Mouse (Mus musculus) testis, adult 2 months (tissue): ENCODE results near the gene Mrpl20. TPM values are rescaled to one million over a fixed set of nuclear protein-coding genes. Genes with fewer than 3 reads are reported as not detected.

Source experiments
- H3K27ac ChIP-seq: fragments of 200-500 bp; 2 replicates; pipeline ENCODE4 v1.5.1; 2012; ENCODE audit warnings: low read depth, low read length; ENCODE audit not compliant: control insufficient read depth, insufficient read depth
- H3K27me3 ChIP-seq: fragments of 200-500 bp; 2 replicates; pipeline ENCODE4 v1.6.1; 2012; ENCODE audit warnings: mild to moderate bottlenecking, low read length, moderate library complexity; ENCODE audit not compliant: control insufficient read depth, insufficient read depth
- H3K36me3 ChIP-seq: fragments of 200-500 bp; 2 replicates; pipeline ENCODE4 v1.6.1; 2012; ENCODE audit warnings: mild to moderate bottlenecking, low read length; ENCODE audit not compliant: control insufficient read depth, insufficient read depth
- H3K4me1 ChIP-seq: fragments of 200-500 bp; 2 replicates; pipeline ENCODE4 v1.6.1; 2012; ENCODE audit warnings: low read length; ENCODE audit not compliant: control insufficient read depth, insufficient read depth
- H3K4me3 ChIP-seq: fragments of 200-500 bp; 2 replicates; pipeline ENCODE4 v1.5.1; 2012; ENCODE audit warnings: low read depth, mild to moderate bottlenecking, low read length, moderate library complexity, mixed read lengths; ENCODE audit not compliant: control insufficient read depth
- CTCF ChIP-seq: fragments of 200-500 bp; IDR thresholded peaks from 2 replicates; pipeline ENCODE4 v1.5.1; 2012; ENCODE audit warnings: low read depth, mild to moderate bottlenecking, inconsistent platforms, low read length, moderate library complexity; ENCODE audit not compliant: control insufficient read depth, insufficient read depth, insufficient replicate concordance
- POLR2A ChIP-seq: fragments of 200-500 bp; IDR thresholded peaks from 2 replicates; pipeline ENCODE4 v1.6.1; 2012; ENCODE audit warnings: low read depth, mild to moderate bottlenecking, inconsistent platforms, low read length, moderate library complexity; ENCODE audit not compliant: control insufficient read depth
- polyA plus RNA-seq: library from polyadenylated mRNA; depleted of rRNA; stranded (reverse); fragments of >200 nt; gene quantifications from 2 replicates; pipeline ENCODE4 v1.2.3, GENCODE M21; 2012

Gene Mrpl20
- polyA plus RNA-seq, 1 experiment: 134 TPM

DNA sequence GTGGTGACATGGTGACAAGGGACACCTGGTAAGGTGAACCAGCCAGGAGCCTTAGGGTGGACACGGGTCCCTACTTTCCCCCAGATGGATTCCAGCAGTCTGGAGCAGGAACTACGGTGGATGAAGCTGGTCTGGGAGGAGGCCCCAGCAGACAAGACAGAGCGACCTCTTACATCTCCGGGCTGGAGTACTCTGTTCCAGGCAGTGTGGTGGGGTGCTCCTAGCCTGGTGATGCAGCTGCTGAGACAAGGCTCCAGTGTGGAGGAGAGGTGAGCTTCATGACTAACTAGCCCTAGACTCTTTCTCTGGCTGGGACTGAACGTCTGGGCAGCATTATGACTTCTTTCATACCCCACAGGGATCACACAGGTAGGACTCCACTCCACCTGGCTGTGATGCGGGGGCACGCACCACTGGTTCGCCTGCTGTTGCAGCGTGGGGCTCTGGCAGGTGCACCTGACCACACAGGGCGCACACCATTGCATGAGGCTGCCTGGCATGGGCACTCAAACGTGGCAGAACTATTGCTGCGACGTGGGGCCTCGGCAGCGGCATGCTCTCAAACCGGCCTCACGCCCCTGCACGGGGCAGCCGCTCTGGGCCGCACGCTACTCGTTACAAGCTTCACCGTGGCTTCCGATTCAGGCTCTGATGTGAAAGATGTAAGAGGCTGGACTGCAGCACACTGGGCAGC, 11.3 kb upstream of the Mrpl20 start:
- TF ChIP-seq POLR2A (no peak), CTCF (no peak)
- H3K27me3 ChIP-seq: no peaks in the 10 kb centered on the region
- H3K27ac ChIP-seq: no peak overlapping the region
- no peak overlapping the region for H3K4me3 ChIP-seq
- H3K36me3 ChIP-seq: no peaks in the 10 kb centered on the region
- no peaks in the 10 kb centered on the region; the same call in 1 of the 2 replicates for H3K4me1 ChIP-seq

DNA sequence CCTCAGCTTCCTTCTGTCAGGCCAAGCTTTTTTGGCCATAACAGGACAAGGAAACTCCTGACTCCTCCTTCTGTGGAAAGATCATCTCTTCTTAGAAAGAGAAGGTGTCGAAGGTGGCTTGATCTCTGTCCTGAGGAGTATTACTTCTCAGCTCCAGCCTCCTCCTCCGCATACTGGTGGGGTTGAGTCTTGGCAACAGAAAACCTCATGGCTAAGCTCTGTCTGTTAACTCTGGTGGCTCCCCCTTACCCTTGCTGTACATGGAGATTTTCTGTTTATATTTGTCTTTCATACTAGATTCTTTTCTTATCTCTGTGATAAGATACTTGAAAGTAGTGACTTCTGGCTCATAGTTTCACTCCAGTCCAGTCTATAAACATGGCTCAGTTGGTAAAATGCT, 8.9 kb upstream of the Mrpl20 start:
- Histone ChIP-seq H3K27me3 (no peaks in the 10 kb centered on the region), H3K4me3 (no peak overlapping the region), H3K36me3 (no peaks in the 10 kb centered on the region), H3K27ac (no peak overlapping the region), H3K4me1 (no peaks in the 10 kb centered on the region; the same call in 1 of the 2 replicates)
- TF ChIP-seq POLR2A: no peak

DNA sequence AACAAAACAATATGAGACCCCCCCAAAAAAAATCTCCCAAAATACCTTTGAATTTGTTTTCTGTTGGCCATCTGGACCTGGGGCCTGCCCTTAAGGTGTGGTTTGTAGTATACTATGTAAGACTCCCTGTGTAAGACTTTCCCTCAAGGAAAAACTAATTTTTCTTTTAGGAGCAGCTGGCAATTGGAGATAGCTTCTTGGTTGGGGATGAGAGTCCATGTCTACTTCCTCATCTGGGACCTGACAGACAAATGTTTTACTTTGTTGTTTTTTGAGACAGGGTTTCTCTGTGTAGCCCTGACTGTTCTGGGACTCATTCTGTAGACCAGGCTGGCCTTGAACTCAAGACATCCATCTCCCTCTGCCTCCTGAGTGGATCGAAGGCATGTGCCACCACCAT, 603 bp upstream of the Mrpl20 start:
- Histone ChIP-seq H3K4me3 (peak overlapping the region; percentile 96), H3K36me3 (peaks cover 4% of the 10 kb centered on the region; the same call in 1 of the 2 replicates), H3K27ac (no peak overlapping the region), H3K27me3 (no peaks in the 10 kb centered on the region), H3K4me1 (peaks cover 7% of the 10 kb centered on the region)
- TF ChIP-seq CTCF (no peak), POLR2A (no peak)

DNA sequence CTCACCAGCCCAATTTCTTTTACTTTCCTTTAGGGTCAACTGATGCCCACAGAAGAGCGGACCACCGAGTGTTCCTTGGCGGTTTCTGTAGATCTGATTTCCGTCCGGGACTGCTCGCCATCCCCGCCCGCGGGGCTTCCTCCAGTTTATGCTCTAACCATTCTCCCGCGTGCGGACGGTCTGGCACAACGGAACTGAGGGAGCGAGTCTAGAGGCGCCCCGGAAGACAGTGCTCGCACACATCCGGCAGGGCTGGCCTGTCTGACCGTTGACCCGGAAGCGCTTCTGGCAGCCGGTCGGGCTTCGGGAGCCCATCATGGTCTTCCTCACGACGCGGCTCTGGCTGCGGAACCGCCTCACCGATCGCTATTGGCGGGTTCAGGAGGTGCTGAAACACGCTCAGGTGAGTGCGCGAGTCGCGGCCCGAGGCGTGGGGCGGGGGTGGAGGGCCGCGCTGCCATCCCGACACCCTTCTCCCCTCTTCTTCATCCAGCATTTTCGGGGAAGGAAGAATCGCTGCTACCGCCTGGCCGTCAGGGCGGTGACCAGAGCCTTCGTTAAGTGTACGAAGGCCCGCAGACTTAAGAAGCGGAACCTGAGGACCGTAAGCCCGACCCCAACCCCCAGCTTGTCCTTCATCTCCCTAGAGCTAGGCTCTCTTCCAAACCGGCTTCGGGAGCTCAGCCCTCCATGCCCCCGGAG, 813 bp downstream of the Mrpl20 start:
- Histone ChIP-seq H3K27ac (peak overlapping the region; percentile 83), H3K4me1 (peaks cover 7% of the 10 kb centered on the region), H3K27me3 (no peaks in the 10 kb centered on the region), H3K36me3 (peaks cover 4% of the 10 kb centered on the region), H3K4me3 (peak overlapping the region; percentile 96)
- TF ChIP-seq POLR2A (peak; percentile 79), CTCF (no peak)

DNA sequence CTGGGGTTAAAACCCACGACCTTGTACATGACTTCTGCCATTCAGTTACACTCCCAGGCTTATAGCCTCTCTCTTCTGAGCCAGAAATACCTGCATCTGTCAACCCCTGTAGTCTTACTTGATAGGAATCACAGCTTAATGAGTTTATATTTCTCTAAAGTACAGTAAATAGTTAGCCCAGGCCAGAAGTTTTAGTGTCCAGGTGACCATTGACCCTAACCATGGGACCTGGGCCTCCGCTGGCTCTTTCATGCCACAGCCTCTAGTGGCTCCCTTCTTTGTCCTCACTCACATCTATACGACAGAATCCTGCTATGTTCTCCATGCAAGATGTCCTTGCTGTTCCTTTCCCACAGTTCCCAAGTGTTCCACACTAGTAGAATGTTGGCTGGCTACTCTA, 5.2 kb downstream of the Mrpl20 start:
- TF ChIP-seq CTCF (no peak), POLR2A (no peak)
- H3K27me3 ChIP-seq: no peaks in the 10 kb centered on the region
- H3K4me1 ChIP-seq: peaks cover 8% of the 10 kb centered on the region
- no peak overlapping the region for H3K27ac ChIP-seq
- H3K4me3 ChIP-seq: no peak overlapping the region
- H3K36me3 ChIP-seq: peaks cover 10% of the 10 kb centered on the region

DNA sequence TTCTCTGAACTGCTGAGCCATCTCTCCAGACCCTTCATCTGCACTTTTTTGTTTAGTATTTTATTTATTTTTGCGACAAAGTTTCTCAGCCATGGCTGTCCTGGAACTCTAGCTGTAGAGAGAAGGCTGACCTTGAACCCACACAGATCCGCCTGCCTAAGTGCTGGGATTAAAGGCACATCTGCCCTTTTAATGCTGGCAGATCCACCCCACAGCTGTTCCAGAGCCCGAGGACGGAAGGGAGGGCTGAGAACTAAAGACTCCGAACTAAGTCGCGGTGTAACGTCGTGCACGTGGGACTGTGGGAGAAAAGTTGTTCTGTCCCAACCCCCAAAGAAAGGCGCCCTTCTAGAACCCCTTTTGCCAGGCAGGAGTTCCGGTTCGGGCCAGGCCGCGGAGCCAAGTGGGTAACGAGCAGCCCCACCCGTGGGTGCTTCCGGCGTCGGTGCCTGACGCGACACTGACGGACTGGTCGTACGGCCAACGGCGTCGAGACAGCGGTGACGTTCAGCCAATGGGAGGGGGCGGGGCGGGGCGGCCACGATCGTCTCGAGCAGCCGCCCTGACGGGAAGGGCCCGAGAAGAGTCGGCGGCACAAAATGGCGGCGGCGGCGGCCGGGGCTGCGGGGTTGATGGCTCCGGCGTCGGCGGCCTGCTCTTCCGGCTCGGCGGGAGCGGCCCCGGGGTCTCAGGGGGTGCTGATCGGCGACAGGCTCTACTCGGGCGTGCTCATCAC, 9.4 kb downstream of the Mrpl20 start, which contains the start of gene Ccnl2:
TSS of gene Ccnl2 (plus strand) at position 561 of the 736 bp plus-strand sequence.
- H3K27ac ChIP-seq: peak within 1 kb of the TSS; percentile 93
- H3K4me3 ChIP-seq: peak within 1 kb of the TSS; percentile 95
- TF ChIP-seq CTCF (no peak), POLR2A (peak; percentile 81)
- H3K27me3 ChIP-seq: no peaks in the 10 kb centered on the region
- H3K4me1 ChIP-seq: peaks cover 7% of the 10 kb centered on the region; the same call in 1 of the 2 replicates
- peaks cover 11% of the 10 kb centered on the region for H3K36me3 ChIP-seq

DNA sequence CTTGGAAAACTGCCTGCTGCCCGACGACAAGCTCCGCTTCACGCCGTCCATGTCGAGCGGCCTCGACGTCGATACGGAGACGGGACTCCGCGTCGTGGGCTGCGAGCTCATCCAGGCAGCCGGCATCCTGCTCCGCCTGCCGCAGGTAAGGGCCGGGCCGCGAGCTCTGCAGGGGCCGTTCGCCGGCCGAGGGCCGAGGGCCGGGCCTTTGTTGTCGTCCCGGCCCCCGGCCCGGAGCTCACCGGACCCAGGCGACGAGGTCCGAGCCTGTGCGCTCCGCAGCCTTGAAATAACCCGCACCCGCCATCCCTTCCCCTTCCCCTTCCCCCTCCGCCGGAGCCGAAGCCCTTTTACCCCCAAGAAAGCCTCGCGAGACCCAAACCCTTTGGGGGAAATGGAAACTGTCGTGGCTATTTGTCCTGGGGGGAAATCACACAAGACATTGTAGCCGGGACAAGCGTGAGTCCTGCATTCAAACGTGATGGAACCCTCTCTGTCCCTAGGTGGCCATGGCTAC, 10.0 kb downstream of the Mrpl20 start:
- peaks cover 7% of the 10 kb centered on the region; the same call in 1 of the 2 replicates for H3K4me1 ChIP-seq
- peak overlapping the region; percentile 95 for H3K4me3 ChIP-seq
- no peaks in the 10 kb centered on the region for H3K27me3 ChIP-seq
- TF ChIP-seq CTCF (no peak), POLR2A (no peak; the same call in 1 of the 2 replicates)
- peaks cover 14% of the 10 kb centered on the region for H3K36me3 ChIP-seq
- H3K27ac ChIP-seq: peak overlapping the region; percentile 93
